Mouse (Mus musculus) small intestine, adult 2 months (tissue): ENCODE data around the gene Scap. TPM values are rescaled to one million over a fixed set of nuclear protein-coding genes. Genes with fewer than 3 reads are reported as not detected.

Source experiments
- H3K27ac ChIP-seq: fragments of 200-500 bp; 2 replicates; pipeline ENCODE4 v1.5.1; 2012; ENCODE audit warnings: low read depth, low read length, control low read depth, inconsistent platforms; ENCODE audit not compliant: insufficient read depth
- H3K27me3 ChIP-seq: fragments of 200-500 bp; 2 replicates; pipeline ENCODE4 v1.6.1; 2012; ENCODE audit warnings: mild to moderate bottlenecking, moderate library complexity, low read length, inconsistent platforms; ENCODE audit not compliant: control insufficient read depth, insufficient read depth
- H3K36me3 ChIP-seq: fragments of 200-500 bp; 2 replicates; pipeline ENCODE4 v1.6.1; 2012; ENCODE audit warnings: mild to moderate bottlenecking, low read length, control low read depth, inconsistent platforms; ENCODE audit not compliant: control insufficient read depth, insufficient read depth
- H3K4me1 ChIP-seq: fragments of 200-500 bp; 2 replicates; pipeline ENCODE4 v1.6.1; 2012; ENCODE audit warnings: low read length, inconsistent platforms, mixed read lengths; ENCODE audit not compliant: control insufficient read depth, insufficient read depth, insufficient read length
- H3K4me3 ChIP-seq: fragments of 200-500 bp; 2 replicates; pipeline ENCODE4 v1.5.1; 2012; ENCODE audit warnings: low read depth, mild to moderate bottlenecking, control low read depth, inconsistent platforms, low read length, moderate library complexity
- CTCF ChIP-seq: fragments of 200-500 bp; IDR thresholded peaks from 2 replicates; pipeline ENCODE4 v1.5.1; 2012; ENCODE audit warnings: low read depth, mild to moderate bottlenecking, control low read depth, inconsistent platforms, low read length, moderate library complexity, mixed read lengths; ENCODE audit not compliant: insufficient replicate concordance, insufficient read length; ENCODE audit errors: extremely low read depth
- POLR2A ChIP-seq: fragments of 200-500 bp; IDR thresholded peaks from 2 replicates; pipeline ENCODE4 v1.6.1; 2012; ENCODE audit warnings: low read depth, mild to moderate bottlenecking, control low read depth, inconsistent platforms, low read length, moderate library complexity
- WGBS: fragments of 180-500 bp; shearing (Covaris S2); methylation state at CpG from one replicate; pipeline ENCODE4 v1.1.7; 2018; 5-methylcytosine and 5-hydroxymethylcytosine counted together
- polyA plus RNA-seq: library from polyadenylated mRNA; depleted of rRNA; stranded (reverse); fragments of >200 nt; gene quantifications from 2 replicates; pipeline ENCODE4 v1.2.3, GENCODE M21; 2012

The Scap gene
- polyA plus RNA-seq, 1 experiment, result 34.9 TPM

DNA sequence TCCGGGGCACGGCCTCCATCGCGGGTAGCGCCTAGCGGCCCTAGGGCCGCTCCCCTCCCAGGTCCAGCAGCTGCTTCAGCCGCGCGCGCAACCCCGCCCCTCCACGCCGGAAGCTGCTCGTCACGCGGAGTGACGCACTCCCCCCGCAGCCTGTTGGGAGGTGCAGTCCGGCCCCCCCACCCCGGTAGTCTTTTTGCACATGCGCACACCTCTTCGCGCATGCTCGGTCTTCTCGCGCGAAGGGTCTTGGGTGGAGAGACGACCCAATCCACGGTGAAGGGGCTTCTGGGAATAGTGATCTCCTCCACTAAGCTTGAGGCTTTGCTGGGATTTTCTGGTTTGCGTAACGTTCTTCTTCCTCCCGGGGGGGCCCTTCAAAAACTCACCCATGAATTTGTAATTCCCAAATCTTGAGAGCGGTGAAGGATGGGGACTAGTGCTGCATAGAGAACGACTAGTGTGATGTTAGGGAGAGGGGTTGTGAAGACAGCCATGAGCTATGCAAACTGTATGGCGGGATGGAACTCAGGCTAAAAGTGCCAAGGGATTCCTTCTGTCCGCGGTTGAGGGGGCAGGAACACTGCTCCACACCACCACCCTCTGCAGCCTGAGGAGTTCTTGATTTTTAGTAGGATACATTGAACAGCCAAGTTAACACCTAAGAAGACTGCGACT is 75.1 kb downstream of the Scap start, which contains the start of gene Ptpn23:
Gene Ptpn23 (minus strand): TSS at position 115 of the 675 bp plus-strand sequence.
- TF ChIP-seq POLR2A (no peak; the same call in 1 of the 2 replicates), CTCF (no peak)
- under 1% methylated on average over 39 of the region's 39 CpGs for WGBS

GRCm38 (mm10) chr9:110410908-110411887 is 78.1 kb downstream of the Scap start:
- WGBS, result 25% methylated on average over 6 of the region's 6 CpGs
- H3K36me3 ChIP-seq, result no peaks in the 10 kb centered on the region
- TF ChIP-seq CTCF, result peak; percentile 79; the same call in 1 of the 2 replicates
- no peak for TF ChIP-seq POLR2A
- no peak overlapping the region for H3K27ac ChIP-seq
- H3K4me3 ChIP-seq, result no peak overlapping the region
- peaks cover 4% of the 10 kb centered on the region for H3K4me1 ChIP-seq
- H3K27me3 ChIP-seq, result no peaks in the 10 kb centered on the region

More for the DNA sequence above, 75.1 kb downstream of the Scap start, which contains the start of gene Ptpn23:
- Histone ChIP-seq H3K27me3 (no peaks in the 10 kb centered on the region), H3K36me3 (0 out of 2 replicates have a peak, but pooled peaks cover 2% of the 10 kb centered on the region), H3K27ac (peak within 1 kb of the TSS; percentile 49), H3K4me3 (peak within 1 kb of the TSS; percentile 74), H3K4me1 (peaks cover 4% of the 10 kb centered on the region)

GRCm38 (mm10) chr9:110412926-110413325 is 79.8 kb downstream of the Scap start:
- TF ChIP-seq CTCF (no peak), POLR2A (no peak)
- no peaks in the 10 kb centered on the region for H3K4me1 ChIP-seq
- no peak overlapping the region for H3K4me3 ChIP-seq
- 68% methylated on average over 7 of the region's 7 CpGs for WGBS
- H3K36me3 ChIP-seq, result no peaks in the 10 kb centered on the region
- H3K27me3 ChIP-seq, result no peaks in the 10 kb centered on the region
- no peak overlapping the region for H3K27ac ChIP-seq

- Histone ChIP-seq H3K4me3 (no peak overlapping the region), H3K36me3 (no peaks in the 10 kb centered on the region), H3K27me3 (no peaks in the 10 kb centered on the region), H3K4me1 (no peaks in the 10 kb centered on the region), H3K27ac (no peak overlapping the region)
- WGBS, result 52% methylated on average over 9 of the region's 9 CpGs
- no peak for TF ChIP-seq POLR2A
- TF ChIP-seq CTCF, result peak; percentile 45; the same call in 1 of the 2 replicates
Measured at GRCm38 (mm10) chr9:110413785-110414184, 80.7 kb downstream of the Scap start.

- 76% methylated on average over 12 of the region's 12 CpGs for WGBS
- no peaks in the 10 kb centered on the region; the same call in 1 of the 2 replicates for H3K4me1 ChIP-seq
- H3K27me3 ChIP-seq, result no peaks in the 10 kb centered on the region
- TF ChIP-seq CTCF (no peak), POLR2A (no peak)
- H3K27ac ChIP-seq, result no peak within 1 kb of the TSS
- no peak within 1 kb of the TSS for H3K4me3 ChIP-seq
- no peaks in the 10 kb centered on the region for H3K36me3 ChIP-seq
Measured at GRCm38 (mm10) chr9:110419511-110420112, 86.5 kb downstream of the Scap start, which contains the start of gene Ngp. Gene Ngp (plus strand): TSS chr9:110419747.

GRCm38 (mm10) chr9:110431241-110431640 is 98.2 kb downstream of the Scap start:
- WGBS, result 85% methylated on average over 8 of the region's 8 CpGs
- Histone ChIP-seq H3K4me1 (no peaks in the 10 kb centered on the region), H3K36me3 (peaks cover 59% of the 10 kb centered on the region), H3K27ac (no peak overlapping the region), H3K4me3 (no peak overlapping the region), H3K27me3 (no peaks in the 10 kb centered on the region)
- no peak for TF ChIP-seq CTCF
